Mouse (Mus musculus) cerebellum, adult 8-10 months (tissue): ENCODE data around the gene Nav1.

ENCODE experiments used
- DNase-seq: peaks from one replicate; pipeline ENCODE4 v3.0.0; 2022

Gene Nav1

GRCm38 (mm10) chr1:135429901-135430668 is 177.0 kb downstream of the Nav1 start, which contains the start of gene Ipo9:
Gene Ipo9, minus strand, starts transcription at chr1:135430499.
- peak; percentile 91 for DNase-seq

DNA sequence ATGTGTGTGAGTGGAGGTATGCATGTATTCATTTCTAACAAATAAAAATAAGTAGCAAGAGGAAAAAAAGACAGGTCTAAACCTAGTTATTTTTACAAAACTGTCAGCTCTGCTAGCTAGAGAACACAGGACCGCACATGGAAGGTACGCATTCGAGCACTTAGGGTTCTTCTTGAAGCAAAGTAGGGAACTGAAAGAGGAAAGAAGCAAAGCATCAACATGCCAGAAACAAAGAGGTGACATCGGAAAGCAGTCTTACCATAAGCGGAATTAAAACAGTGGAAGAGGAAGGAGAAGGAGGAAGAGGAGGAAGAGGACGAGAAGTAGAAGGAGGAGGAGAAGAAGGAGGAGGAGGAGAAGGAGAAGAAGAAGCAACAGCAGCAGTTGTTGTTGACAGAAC is 179.7 kb downstream of the Nav1 start:
- no peak for DNase-seq

DNA sequence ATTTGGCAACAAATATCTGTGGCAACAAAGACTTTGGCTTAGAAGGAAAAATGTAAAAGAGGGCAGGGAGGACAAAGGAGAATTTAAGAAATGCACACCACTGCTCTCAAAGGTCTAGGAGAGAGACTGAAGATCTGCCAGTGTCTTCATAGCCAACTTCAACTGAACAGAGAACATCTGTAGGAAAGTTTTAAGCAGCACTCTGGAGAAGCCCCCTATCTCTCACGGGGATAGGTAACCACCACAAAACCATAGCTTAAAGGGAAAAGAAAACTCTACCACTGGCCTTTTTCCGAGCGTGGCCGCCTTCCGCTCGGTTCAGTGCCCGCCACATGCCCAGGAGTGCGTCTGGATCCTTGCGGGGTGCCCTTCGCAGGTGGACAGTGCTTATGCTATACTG is 180.4 kb downstream of the Nav1 start:
- no peak for DNase-seq

DNA sequence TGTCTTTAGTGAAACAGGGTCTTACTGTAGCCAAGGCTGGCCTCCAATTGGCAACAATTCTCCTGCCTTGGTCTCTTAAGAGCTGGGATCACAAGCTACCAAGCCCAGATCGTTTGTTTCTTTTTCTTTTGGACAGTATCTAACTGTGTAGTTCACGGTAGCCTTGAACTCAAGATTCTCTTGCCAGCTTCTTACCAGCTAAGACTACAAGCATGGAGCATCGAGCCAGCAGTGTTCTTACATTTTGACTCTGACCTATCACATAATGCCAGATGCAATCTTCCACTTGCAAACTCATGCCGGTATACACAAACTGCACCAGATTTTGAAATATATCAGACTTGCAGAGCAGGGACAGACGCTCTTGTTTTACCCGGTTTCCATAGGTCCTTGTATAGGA is 184.3 kb downstream of the Nav1 start:
- no peak for DNase-seq

- DNase-seq: no peak
These were observed 193.1 kb downstream of the Nav1 start for GRCm38 (mm10) chr1:135413996-135414395.

GRCm38 (mm10) chr1:135412130-135412529 is 195.0 kb downstream of the Nav1 start:
- DNase-seq: no peak

GRCm38 (mm10) chr1:135410967-135411366 is 196.1 kb downstream of the Nav1 start:
- no peak for DNase-seq

- no peak for DNase-seq
These were observed 198.1 kb downstream of the Nav1 start for GRCm38 (mm10) chr1:135408973-135409372.

- DNase-seq: no peak
These were observed 201.7 kb downstream of the Nav1 start for GRCm38 (mm10) chr1:135405356-135405755.

DNA sequence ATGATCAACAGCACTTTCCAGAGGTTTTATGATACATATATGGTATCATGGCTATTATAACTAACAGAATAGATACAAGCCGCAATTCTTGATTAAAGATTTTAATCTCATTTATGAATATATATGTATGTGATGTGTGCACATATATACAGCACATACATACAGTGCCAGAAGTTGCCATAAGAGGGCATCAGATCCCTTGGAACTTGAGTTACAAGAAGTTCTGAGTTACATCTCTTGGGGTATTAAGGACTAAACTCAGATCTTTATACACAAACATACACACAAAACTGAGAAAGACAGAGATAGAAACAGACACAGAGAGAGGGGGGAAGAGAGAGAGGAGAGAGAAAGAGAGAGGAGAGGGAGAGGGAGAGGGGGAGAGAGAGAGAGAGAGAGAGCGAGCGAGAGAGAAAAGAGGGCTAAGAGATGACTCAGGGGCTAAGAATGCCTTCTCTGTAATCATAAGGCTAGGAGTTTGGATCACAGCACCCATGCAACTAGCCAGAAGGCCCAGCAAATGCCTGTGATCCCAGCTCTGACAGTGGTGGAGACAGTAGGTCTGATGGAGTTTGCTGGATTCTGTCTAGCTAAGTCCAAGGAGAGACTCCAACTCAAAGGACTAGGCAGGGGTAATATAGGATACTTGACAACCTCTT is 205.5 kb downstream of the Nav1 start:
- DNase-seq: no peak

DNA sequence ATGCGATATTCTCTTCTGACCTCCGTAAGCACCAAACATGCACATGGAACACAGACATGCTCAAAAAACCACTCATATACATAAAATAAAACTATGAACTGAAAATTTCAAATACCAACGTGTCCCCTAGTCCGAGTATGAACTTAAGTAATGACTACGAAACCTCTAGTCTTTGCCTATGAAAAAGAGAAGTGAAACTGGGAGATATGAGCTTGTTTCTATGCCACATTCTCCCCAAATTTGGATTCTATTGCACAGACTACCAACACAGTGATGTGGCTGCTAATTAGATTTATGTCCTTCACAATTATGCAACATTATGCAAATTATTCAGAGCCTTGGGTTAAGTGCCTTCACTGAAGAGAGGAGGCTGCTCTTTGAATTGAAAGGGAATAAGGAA is 207.6 kb downstream of the Nav1 start:
- DNase-seq: no peak

DNA sequence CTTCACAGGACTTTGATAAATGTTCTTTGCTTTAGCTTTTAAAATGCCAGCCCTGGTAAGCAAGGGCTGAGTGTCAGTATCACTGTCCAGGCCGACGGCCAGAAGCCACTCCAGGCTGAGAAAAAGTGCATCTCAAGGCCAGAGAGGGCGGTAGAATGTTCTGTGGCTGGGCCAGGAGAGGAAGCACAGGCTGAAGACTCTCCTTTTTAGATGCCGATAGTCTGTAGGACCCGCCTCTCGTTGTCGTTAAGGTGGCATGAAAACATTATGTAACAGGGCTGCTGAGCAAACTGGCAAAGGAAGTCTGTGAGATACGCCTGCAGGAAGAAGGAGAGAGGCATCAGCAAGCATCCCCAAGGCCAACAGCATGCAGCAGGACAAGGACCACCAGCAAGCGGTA is 221.9 kb downstream of the Nav1 start:
- no peak for DNase-seq
